Mouse (Mus musculus): ENCODE results near the gene Svop. TPM values are rescaled to one million over a fixed set of nuclear protein-coding genes. Genes with fewer than 3 reads are reported as not detected.

Svop gene
- polyA plus RNA-seq, 1 experiment from 2014 or later = 80.3 TPM

DNA sequence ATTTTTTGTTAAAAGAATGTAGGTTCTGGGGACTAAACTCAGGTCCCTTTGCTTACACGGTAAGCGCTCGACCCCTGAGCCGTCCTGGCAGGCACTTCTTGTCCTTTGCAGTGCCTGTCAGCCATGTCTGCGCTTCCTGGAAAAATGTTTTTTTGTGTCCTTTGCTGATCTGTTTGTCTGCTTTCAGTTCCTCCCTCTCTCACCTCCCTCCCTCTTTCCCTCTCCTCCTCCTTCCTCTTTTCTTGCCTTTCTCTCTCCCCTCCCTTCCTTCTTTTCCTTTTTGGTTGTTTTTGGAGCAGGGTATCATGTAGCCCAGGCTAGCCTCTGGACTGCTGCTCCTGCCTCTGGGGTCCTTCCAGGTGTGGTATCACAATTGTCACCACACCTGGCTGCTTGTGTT is 23.7 kb upstream of the Svop start:
- Histone ChIP-seq H3K27me3 (ENCODE audit: control insufficient read depth, insufficient read depth, low read length) (no peaks in the 10 kb centered on the region), H3K36me3 (ENCODE audit: control insufficient read depth, insufficient read depth, low read length) (peaks cover 47% of the 10 kb centered on the region), H3K27ac (ENCODE audit: low read depth, low read length) (no peak overlapping the region), H3K9ac (replicated peaks; ENCODE audit: low read depth, low read length) (no peak overlapping the region), H3K4me1 (ENCODE audit: control insufficient read depth, insufficient read depth, low read length) (no peaks in the 10 kb centered on the region), H3K4me2 (ENCODE audit: low read depth, low read length) (no peak overlapping the region), H3K9me3 (ENCODE audit: control insufficient read depth, low read length) (no peaks in the 10 kb centered on the region), H3K4me3 (ENCODE audit: low read depth, low read length) (no peak overlapping the region)
- ATAC-seq (ENCODE audit: low read depth) = no peak
- 80% methylated on average over 5 of the region's 5 CpGs for WGBS

DNA sequence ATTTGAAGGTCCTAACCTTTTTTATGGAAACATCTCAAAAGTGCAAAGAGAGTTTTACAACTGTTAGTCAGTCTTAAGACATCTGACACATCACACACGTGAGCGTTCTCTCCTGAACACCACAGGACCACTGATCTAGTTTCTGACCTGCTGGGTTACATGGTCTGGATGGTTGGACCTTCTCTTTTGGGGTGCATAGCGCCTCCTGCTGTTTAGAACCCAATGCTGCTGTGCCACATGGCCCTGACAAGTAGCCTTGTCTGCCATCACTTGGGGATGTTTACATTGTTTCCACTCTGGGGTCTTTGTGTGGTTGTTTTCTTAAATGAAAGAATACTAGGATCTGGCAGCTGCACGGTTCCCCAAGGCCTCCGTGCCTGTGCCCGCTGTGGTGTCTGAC is 22.0 kb upstream of the Svop start:
- Histone ChIP-seq H3K36me3 (ENCODE audit: control insufficient read depth, insufficient read depth, low read length) (peaks cover 60% of the 10 kb centered on the region), H3K9ac (replicated peaks; ENCODE audit: low read depth, low read length) (no peak overlapping the region), H3K4me3 (ENCODE audit: low read depth, low read length) (no peak overlapping the region), H3K27ac (ENCODE audit: low read depth, low read length) (no peak overlapping the region), H3K27me3 (ENCODE audit: control insufficient read depth, insufficient read depth, low read length) (no peaks in the 10 kb centered on the region), H3K4me1 (ENCODE audit: control insufficient read depth, insufficient read depth, low read length) (no peaks in the 10 kb centered on the region), H3K9me3 (ENCODE audit: control insufficient read depth, low read length) (no peaks in the 10 kb centered on the region), H3K4me2 (ENCODE audit: low read depth, low read length) (no peak overlapping the region)
- no peak for ATAC-seq (ENCODE audit: low read depth)
- 85% methylated on average over 6 of the region's 6 CpGs for WGBS

DNA sequence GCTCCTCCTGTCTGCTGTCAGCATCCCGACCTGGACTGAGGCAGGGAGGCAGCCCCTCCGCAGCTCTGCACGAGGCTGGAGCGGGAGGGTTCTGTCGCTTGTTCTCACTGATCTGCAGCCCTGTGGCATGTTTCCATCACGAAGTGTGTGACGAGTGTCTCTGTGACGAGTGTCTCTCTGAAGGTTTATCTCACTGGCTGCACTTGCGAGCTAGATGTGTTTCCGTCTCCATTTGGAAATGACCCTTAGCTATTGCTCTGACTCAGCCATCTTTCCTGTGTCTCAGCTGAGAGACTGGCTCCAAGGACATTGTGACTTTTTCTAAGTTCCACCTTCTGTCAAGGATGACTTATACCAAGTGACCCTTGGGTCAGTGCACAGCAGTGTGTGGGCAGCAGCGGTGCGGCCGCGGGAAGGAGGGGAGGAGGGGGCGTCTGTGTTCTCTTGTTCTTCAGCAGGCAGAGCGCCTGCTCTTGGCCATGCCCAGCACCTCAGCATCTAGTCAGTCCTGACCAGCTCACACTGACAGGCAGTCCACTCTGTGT is 15.1 kb upstream of the Svop start:
- H3K4me2 ChIP-seq (ENCODE audit: low read depth, low read length) = no peak overlapping the region
- no peaks in the 10 kb centered on the region; the same call in 1 of the 2 replicates for H3K4me1 ChIP-seq (ENCODE audit: control insufficient read depth, insufficient read depth, low read length)
- H3K4me3 ChIP-seq (ENCODE audit: low read depth, low read length) = no peak overlapping the region
- no peaks in the 10 kb centered on the region for H3K9me3 ChIP-seq (ENCODE audit: control insufficient read depth, low read length)
- 68% methylated on average over 16 of the region's 16 CpGs for WGBS
- no peak overlapping the region for H3K27ac ChIP-seq (ENCODE audit: low read depth, low read length)
- no peaks in the 10 kb centered on the region for H3K27me3 ChIP-seq (ENCODE audit: control insufficient read depth, insufficient read depth, low read length)
- peaks cover 43% of the 10 kb centered on the region for H3K36me3 ChIP-seq (ENCODE audit: control insufficient read depth, insufficient read depth, low read length)
- no peak for ATAC-seq (ENCODE audit: low read depth)
- no peak overlapping the region for H3K9ac ChIP-seq (replicated peaks; ENCODE audit: low read depth, low read length)

DNA sequence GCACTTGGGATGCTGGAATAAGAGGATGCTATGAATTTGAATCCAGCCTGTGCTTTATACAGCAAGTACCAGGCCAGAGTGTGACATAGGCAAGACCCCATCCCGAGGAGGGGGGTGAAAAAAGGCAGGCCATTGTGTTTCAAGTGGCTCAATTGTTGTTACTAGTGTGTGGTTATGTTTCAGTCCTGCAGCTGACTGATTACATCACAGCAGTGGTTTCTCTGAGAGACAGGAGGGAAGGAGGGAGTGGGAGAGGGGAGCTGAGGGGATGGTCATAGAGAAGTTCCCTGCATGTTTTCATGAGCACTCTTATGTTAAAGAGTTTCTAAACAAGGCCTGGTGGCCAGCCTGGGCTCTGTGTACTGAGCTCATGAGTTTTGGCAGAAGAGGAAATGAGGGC is 11.4 kb upstream of the Svop start:
- 75% methylated on average over 1 of the region's 1 CpGs for WGBS
- H3K36me3 ChIP-seq (ENCODE audit: control insufficient read depth, insufficient read depth, low read length) = peaks cover 21% of the 10 kb centered on the region
- H3K27ac ChIP-seq (ENCODE audit: low read depth, low read length) = no peak overlapping the region
- H3K27me3 ChIP-seq (ENCODE audit: control insufficient read depth, insufficient read depth, low read length) = no peaks in the 10 kb centered on the region
- H3K4me3 ChIP-seq (ENCODE audit: low read depth, low read length) = no peak overlapping the region
- H3K9ac ChIP-seq (replicated peaks; ENCODE audit: low read depth, low read length) = no peak overlapping the region
- no peak for ATAC-seq (ENCODE audit: low read depth)
- no peak overlapping the region for H3K4me2 ChIP-seq (ENCODE audit: low read depth, low read length)
- peaks cover 11% of the 10 kb centered on the region for H3K4me1 ChIP-seq (ENCODE audit: control insufficient read depth, insufficient read depth, low read length)
- no peaks in the 10 kb centered on the region for H3K9me3 ChIP-seq (ENCODE audit: control insufficient read depth, low read length)

DNA sequence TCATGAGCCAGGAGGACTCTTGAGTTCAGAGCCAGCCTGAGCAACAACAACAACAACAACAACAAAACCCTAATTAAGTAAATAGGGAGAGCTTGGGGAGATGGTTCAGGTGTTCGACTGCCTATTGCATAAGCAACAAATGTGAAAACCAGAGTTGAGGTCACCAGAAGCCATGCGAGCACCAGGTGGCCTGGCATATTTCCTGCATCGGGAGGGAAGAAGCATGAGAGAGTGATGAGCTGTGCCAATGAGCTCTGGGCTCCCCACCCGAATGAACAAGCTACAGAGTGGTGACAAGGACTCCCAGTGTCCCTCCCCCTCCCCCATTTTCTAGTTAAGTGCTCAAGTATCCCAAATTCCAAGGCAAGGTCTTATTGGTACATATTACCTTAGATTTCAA is 10.5 kb upstream of the Svop start:
- WGBS = 86% methylated on average over 4 of the region's 4 CpGs
- no peak overlapping the region for H3K4me3 ChIP-seq (ENCODE audit: low read depth, low read length)

DNA sequence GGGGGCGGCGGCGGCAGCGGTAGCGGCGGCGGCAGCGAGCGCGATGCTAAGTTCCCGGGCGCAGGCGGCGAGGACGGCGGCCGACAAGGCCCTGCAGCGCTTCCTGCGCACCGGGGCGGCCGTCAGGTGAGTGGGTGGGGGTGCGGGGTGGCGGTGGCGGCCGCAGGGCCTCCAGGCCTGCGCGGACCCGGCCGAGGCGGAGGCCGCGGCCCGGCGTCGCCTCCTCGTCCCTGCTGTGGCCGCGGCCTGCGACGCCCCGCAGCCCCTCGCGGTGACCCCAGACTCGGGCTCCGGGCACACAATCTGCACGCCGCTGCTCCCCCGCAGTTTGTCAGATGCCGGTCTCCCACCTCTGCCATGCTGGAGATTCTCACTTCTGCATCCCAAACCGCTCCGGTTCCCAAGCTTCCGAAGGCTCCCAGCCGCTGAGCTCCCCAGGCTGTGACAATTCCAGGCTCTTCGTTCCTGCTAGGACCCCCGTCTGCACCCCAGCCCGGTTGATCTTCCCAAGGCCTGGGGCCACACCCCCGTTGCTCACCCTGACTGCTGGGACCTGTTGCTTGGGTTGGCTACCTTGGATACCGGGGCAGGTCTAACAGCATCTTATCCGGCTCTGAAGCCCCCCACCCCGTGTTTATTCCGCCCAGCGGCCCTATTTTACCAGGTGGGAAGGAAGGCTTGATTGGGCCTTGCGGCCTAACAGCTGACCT is 9.2 kb upstream of the Svop start:
- whole genome bisulfite sequencing = 3% methylated on average over 52 of the region's 64 CpGs
- H3K27me3 ChIP-seq (ENCODE audit: control insufficient read depth, insufficient read depth, low read length) = no peaks in the 10 kb centered on the region
- H3K27ac ChIP-seq (ENCODE audit: low read depth, low read length) = peak overlapping the region; percentile 71; the same call in 1 of the 2 replicates
- H3K4me1 ChIP-seq (ENCODE audit: control insufficient read depth, insufficient read depth, low read length) = peaks cover 11% of the 10 kb centered on the region
- H3K4me2 ChIP-seq (ENCODE audit: low read depth, low read length) = peak overlapping the region; percentile 98
- H3K9ac ChIP-seq (replicated peaks; ENCODE audit: low read depth, low read length) = peak overlapping the region; percentile 90
- peaks cover 11% of the 10 kb centered on the region; the same call in 1 of the 2 replicates for H3K36me3 ChIP-seq (ENCODE audit: control insufficient read depth, insufficient read depth, low read length)
- H3K9me3 ChIP-seq (ENCODE audit: control insufficient read depth, low read length) = no peaks in the 10 kb centered on the region
- peak; percentile 58; the same call in 1 of the 2 replicates for ATAC-seq (ENCODE audit: low read depth)
- peak overlapping the region; percentile 91 for H3K4me3 ChIP-seq (ENCODE audit: low read depth, low read length)

More for the DNA sequence above, 10.5 kb upstream of the Svop start:
- Histone ChIP-seq H3K27ac (ENCODE audit: low read depth, low read length) (no peak overlapping the region), H3K4me2 (ENCODE audit: low read depth, low read length) (no peak overlapping the region), H3K9ac (replicated peaks; ENCODE audit: low read depth, low read length) (no peak overlapping the region), H3K4me1 (ENCODE audit: control insufficient read depth, insufficient read depth, low read length) (peaks cover 11% of the 10 kb centered on the region), H3K27me3 (ENCODE audit: control insufficient read depth, insufficient read depth, low read length) (no peaks in the 10 kb centered on the region), H3K36me3 (ENCODE audit: control insufficient read depth, insufficient read depth, low read length) (peaks cover 21% of the 10 kb centered on the region), H3K9me3 (ENCODE audit: control insufficient read depth, low read length) (no peaks in the 10 kb centered on the region)
- no peak for ATAC-seq (ENCODE audit: low read depth)

DNA sequence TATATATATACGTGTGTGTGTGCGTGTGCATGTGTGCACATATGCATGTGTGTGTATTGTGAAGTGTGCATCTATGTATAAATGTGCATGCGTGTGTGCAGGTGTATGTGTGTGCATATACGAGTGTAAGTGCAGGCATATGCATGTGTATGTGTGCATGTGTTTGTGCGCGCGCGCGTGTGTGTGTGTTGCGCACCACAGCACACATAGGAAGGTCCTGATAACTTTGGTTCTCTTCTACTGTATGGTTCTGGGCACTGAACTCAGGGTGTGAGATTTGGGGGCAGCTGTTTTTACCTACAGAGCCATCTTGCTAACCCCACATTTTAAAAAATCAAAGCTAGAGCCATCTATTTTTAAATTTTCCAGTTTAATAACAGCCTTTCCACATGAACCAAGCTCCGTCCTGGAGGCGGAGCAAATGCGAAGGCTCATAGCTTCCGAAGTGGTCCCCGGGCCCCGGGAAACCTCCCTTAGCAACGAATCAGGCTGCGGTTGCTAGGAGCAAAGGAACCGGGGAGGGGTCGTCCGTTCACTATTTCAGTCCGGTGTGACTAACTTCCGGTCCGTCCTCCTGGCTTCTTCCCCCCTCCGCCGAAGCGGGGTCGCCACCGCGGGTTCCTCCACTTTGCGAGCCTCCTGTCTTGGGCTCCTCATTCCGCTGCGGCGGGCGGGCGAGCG is 8.5 kb upstream of the Svop start:
- peak; percentile 93 for ATAC-seq (ENCODE audit: low read depth)
- Histone ChIP-seq H3K27me3 (ENCODE audit: control insufficient read depth, insufficient read depth, low read length) (no peaks in the 10 kb centered on the region), H3K36me3 (ENCODE audit: control insufficient read depth, insufficient read depth, low read length) (0 out of 2 replicates have a peak, but pooled peaks cover 5% of the 10 kb centered on the region), H3K27ac (ENCODE audit: low read depth, low read length) (peak overlapping the region; percentile 71), H3K9ac (replicated peaks; ENCODE audit: low read depth, low read length) (peak overlapping the region; percentile 90), H3K9me3 (ENCODE audit: control insufficient read depth, low read length) (no peaks in the 10 kb centered on the region), H3K4me1 (ENCODE audit: control insufficient read depth, insufficient read depth, low read length) (peaks cover 11% of the 10 kb centered on the region), H3K4me2 (ENCODE audit: low read depth, low read length) (peak overlapping the region; percentile 98), H3K4me3 (ENCODE audit: low read depth, low read length) (peak overlapping the region; percentile 91)
- WGBS = 7% methylated on average over 37 of the region's 37 CpGs

DNA sequence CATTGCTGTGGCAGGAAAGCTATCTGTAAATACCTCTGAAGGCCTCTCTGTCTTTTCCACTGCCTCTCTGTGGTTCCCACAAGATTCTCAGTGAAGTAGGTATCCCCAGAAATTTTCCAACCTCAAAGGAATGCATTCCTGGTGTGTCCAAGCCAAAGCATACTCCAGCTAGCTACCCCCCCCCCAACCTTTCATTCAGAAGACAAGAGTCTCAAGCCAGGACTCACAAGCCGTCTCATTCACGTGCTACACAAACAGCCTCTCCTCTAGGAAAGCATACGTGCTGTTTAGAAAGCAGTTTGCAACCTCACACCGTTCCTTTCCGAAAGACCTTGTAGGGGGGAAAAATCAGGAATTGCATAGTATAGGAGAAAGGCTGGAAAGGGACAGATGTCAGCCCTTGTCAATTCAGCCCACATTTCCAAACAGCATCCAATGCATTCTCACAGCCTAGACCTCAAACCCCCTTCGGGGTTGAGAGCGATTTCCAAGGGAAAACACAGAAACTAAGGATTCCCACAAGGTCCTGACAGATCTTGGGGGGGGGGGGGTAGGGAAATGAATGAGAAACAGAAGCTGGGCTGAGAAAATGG is 853 bp downstream of the Svop start:
- no peaks in the 10 kb centered on the region for H3K27me3 ChIP-seq (ENCODE audit: control insufficient read depth, insufficient read depth, low read length)
- H3K4me3 ChIP-seq (ENCODE audit: low read depth, low read length) = peak overlapping the region; percentile 84
- H3K27ac ChIP-seq (ENCODE audit: low read depth, low read length) = peak overlapping the region; percentile 95
- 12% methylated on average over 7 of the region's 7 CpGs for WGBS
- no peaks in the 10 kb centered on the region for H3K36me3 ChIP-seq (ENCODE audit: control insufficient read depth, insufficient read depth, low read length)
- H3K4me1 ChIP-seq (ENCODE audit: control insufficient read depth, insufficient read depth, low read length) = peaks cover 7% of the 10 kb centered on the region; the same call in 1 of the 2 replicates
- H3K9me3 ChIP-seq (ENCODE audit: control insufficient read depth, low read length) = no peaks in the 10 kb centered on the region
- peak overlapping the region; percentile 68 for H3K4me2 ChIP-seq (ENCODE audit: low read depth, low read length)
- peak overlapping the region; percentile 95 for H3K9ac ChIP-seq (replicated peaks; ENCODE audit: low read depth, low read length)
- no peak for ATAC-seq (ENCODE audit: low read depth)

All from neural tube, embryonic 14.5 days (tissue).